Mouse (Mus musculus) embryonic facial prominence, embryonic 10.5 days (tissue): Measurements from ENCODE around the gene Pde4b. TPM values are rescaled to one million over a fixed set of nuclear protein-coding genes. Genes with fewer than 3 reads are reported as not detected.

ENCODE experiments used
- DNase-seq: peaks from one replicate; pipeline ENCODE4 v3.0.0-alpha.2; 2017; ENCODE audit warnings: low spot score
- H3K27ac ChIP-seq: fragments of 300-500 bp; sonication (generic); replicated peaks from 2 replicates; pipeline ENCODE4 v1.5.1; 2016; ENCODE audit warnings: mild to moderate bottlenecking
- H3K27me3 ChIP-seq: fragments of 300-500 bp; sonication (generic); replicated peaks from 2 replicates; pipeline ENCODE4 v1.6.1; 2016; ENCODE audit warnings: low read depth, mild to moderate bottlenecking; ENCODE audit not compliant: poor library complexity, severe bottlenecking
- H3K36me3 ChIP-seq: fragments of 300-500 bp; sonication (generic); replicated peaks from 2 replicates; pipeline ENCODE4 v1.6.1; 2016; ENCODE audit warnings: mild to moderate bottlenecking, moderate library complexity
- H3K4me1 ChIP-seq: fragments of 300-500 bp; sonication (generic); 2 replicates; pipeline ENCODE4 v1.6.1; 2016
- H3K4me3 ChIP-seq: fragments of 300-500 bp; sonication (generic); 2 replicates; pipeline ENCODE4 v1.5.1; 2016; ENCODE audit warnings: mild to moderate bottlenecking, moderate library complexity
- H3K9me3 ChIP-seq: fragments of 300-500 bp; sonication (generic); 2 replicates; pipeline ENCODE4 v1.6.1; 2016; ENCODE audit warnings: mild to moderate bottlenecking
- WGBS: fragments of 180-500 bp; shearing (Covaris S2); methylation state at CpG from one replicate; pipeline ENCODE4 v1.1.7; 2016; 5-methylcytosine and 5-hydroxymethylcytosine counted together
- polyA plus RNA-seq: library from polyadenylated mRNA; unstranded; fragments of >200 nt; fragmentation: Nextera tagmentation; extraction: Ambion mirVana; gene quantifications from 2 replicates; pipeline ENCODE4 v1.2.1, GENCODE M21; 2016

Pde4b gene
- polyA plus RNA-seq, 1 experiment from 2014 or later = 8.2 TPM

DNA sequence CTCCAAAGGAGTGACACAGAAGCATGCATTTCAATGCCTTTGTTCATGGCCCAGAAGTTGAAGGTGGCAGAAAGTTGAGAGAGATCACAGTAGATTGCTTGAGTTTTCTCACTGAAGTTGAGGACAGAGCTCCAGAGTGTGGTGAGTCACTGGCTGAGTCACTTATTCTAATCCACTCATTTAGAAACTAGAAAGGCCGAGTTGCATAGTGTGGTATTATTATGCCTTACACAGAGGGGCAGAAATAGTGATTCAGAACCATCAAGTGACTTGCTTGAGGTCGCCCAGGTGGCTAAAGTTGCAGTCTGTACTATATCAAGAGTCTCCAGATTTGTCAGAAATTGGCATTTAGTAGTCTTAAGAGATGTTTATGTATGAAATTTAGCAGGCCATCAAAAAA lies 306.3 kb downstream of the Pde4b start:
- H3K27me3 ChIP-seq = no peaks in the 10 kb centered on the region
- H3K4me1 ChIP-seq = no peaks in the 10 kb centered on the region
- H3K9me3 ChIP-seq = no peaks in the 10 kb centered on the region
- H3K27ac ChIP-seq = no peak overlapping the region
- H3K36me3 ChIP-seq = no peaks in the 10 kb centered on the region
- H3K4me3 ChIP-seq = no peak overlapping the region
- no peak for DNase-seq
- 75% methylated on average over 2 of the region's 2 CpGs for WGBS

DNA sequence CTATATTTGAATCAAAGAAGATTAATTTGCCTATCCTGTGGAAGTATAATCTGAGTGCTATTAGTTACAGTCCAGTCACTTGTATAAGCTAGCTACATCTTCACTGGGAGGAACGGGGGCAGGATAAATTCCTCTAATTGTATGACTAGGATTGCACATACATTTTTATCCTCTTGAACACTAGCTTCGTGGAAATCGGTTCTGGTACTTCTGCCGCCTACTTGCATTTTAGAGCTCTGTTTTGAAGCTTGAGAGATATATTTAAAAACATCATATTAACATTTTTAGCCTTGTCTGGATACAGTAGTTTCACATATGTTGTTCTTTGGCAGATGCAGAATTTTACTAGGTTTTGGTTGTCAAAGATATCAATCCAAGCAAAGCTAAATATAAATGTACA lies 310.0 kb downstream of the Pde4b start:
- 89% methylated on average over 4 of the region's 4 CpGs for WGBS
- H3K4me1 ChIP-seq = no peaks in the 10 kb centered on the region
- H3K9me3 ChIP-seq = no peaks in the 10 kb centered on the region
- no peak overlapping the region for H3K4me3 ChIP-seq
- H3K36me3 ChIP-seq = no peaks in the 10 kb centered on the region
- DNase-seq = no peak
- no peak overlapping the region for H3K27ac ChIP-seq
- no peaks in the 10 kb centered on the region for H3K27me3 ChIP-seq

DNA sequence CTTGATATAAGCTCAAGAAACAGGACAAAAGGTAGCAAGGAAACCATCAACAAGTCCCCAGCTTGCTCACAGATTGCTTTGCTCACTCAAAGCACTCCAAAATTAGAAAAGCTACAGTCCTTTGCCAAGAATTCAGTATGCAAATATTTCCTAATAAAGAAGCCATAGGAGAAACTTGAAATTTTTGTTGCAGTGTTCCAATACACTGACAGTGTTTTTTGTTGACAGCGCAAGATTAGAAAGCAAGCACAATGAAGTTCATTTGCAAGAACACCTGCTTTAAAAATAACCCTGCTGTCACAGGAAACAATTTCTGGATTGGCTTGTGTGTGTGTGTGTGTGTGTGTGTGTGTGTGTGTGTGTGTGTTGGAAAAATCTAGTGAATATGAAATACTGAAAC lies 311.2 kb downstream of the Pde4b start:
- Histone ChIP-seq H3K27me3 (no peaks in the 10 kb centered on the region), H3K9me3 (no peaks in the 10 kb centered on the region), H3K36me3 (no peaks in the 10 kb centered on the region), H3K27ac (no peak overlapping the region), H3K4me3 (no peak overlapping the region), H3K4me1 (no peaks in the 10 kb centered on the region)
- no peak for DNase-seq
- WGBS = 90% methylated on average over 1 of the region's 1 CpGs

DNA sequence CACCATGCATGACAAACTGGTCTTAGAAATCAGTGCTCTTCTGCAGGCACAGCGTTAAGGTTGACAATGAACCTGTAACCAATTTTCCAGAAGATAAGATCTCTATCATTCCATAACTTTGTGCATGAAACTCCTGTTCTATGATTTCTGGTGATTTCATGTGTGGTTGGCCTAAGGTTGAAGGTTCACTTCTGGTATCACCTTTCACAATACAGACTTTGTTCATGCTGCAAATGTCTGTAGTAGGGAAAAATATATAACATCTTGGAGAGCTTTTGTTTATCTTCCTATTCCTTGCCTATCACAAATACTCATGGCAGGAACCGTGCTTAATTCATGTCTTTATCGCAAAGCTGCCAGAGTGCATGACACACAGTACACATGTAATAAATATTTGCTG lies 319.5 kb downstream of the Pde4b start:
- H3K27me3 ChIP-seq = no peaks in the 10 kb centered on the region
- no peak overlapping the region for H3K4me3 ChIP-seq
- whole genome bisulfite sequencing = 65% methylated on average over 3 of the region's 3 CpGs

DNA sequence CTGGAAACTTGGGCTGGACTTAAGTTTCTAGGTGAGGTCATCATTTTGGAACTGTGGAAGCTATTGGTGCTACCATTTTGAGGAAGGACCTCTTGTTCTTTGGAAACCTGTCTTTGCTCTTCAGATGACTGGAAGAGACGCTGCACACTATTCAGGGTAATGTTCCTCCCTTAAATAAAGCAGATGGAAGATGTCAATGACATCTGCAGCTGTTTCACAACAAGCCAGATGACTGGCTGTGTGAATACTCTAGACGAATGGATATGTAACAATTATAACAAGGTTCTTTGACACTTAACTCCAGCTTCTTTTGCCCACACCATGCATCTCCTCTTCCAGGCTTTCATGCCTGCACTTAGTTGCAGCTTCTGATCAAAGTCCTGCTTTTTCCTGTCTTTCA lies 320.8 kb downstream of the Pde4b start:
- Histone ChIP-seq H3K27ac (no peak overlapping the region), H3K27me3 (no peaks in the 10 kb centered on the region), H3K4me3 (no peak overlapping the region), H3K9me3 (no peaks in the 10 kb centered on the region), H3K4me1 (peaks cover 10% of the 10 kb centered on the region), H3K36me3 (no peaks in the 10 kb centered on the region)
- no peak for DNase-seq
- 80% methylated on average over 2 of the region's 2 CpGs for WGBS

More for the DNA sequence above, 319.5 kb downstream of the Pde4b start:
- H3K36me3 ChIP-seq = no peaks in the 10 kb centered on the region
- no peaks in the 10 kb centered on the region for H3K9me3 ChIP-seq
- H3K4me1 ChIP-seq = peaks cover 10% of the 10 kb centered on the region
- no peak for DNase-seq
- no peak overlapping the region for H3K27ac ChIP-seq

DNA sequence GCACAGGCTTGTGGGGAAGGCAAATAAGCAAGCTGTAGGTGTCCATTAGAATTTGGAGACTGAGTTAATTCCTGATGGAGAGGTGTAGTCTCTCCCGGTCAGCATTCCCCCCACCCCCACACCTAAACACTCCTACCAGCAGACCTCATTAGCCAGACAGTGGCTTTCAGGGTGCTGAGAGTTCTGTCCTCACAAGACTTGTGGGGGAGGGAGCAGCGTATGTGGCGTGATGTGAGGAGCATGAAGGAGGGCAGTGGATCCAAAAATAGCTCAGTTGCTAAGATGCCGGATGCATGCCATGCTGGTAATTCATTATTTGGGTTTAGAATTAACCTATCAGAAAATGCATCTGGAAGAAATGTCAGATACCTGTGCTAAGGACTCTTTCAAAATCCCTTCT lies 321.6 kb downstream of the Pde4b start:
- Histone ChIP-seq H3K4me3 (no peak overlapping the region), H3K9me3 (no peaks in the 10 kb centered on the region), H3K4me1 (peaks cover 10% of the 10 kb centered on the region), H3K36me3 (no peaks in the 10 kb centered on the region), H3K27me3 (no peaks in the 10 kb centered on the region), H3K27ac (no peak overlapping the region)
- DNase-seq = no peak
- WGBS = 40% methylated on average over 4 of the region's 4 CpGs

DNA sequence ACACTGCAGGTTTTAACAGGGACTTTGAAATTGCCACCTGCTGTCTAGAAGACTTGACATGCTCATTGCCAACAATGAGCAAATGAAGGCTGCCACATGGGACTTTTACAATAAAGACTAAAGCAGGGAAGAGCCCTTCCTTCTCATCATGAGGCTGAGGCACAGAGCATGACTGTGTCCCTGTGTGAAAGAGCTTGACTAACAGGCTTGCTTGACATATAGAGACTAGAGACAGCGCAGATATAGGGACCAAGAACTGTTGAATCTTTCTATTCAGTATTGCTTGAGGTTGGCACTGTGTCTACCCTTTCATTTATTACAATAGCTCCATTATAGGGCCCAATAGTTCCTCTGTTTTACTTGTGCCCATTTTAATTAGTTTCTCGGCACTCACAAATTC lies 325.8 kb downstream of the Pde4b start:
- Histone ChIP-seq H3K36me3 (no peaks in the 10 kb centered on the region), H3K4me3 (no peak overlapping the region), H3K9me3 (no peaks in the 10 kb centered on the region), H3K27ac (no peak overlapping the region), H3K27me3 (no peaks in the 10 kb centered on the region), H3K4me1 (peaks cover 3% of the 10 kb centered on the region)
- no peak for DNase-seq
- 76% methylated on average over 2 of the region's 2 CpGs for WGBS

DNA sequence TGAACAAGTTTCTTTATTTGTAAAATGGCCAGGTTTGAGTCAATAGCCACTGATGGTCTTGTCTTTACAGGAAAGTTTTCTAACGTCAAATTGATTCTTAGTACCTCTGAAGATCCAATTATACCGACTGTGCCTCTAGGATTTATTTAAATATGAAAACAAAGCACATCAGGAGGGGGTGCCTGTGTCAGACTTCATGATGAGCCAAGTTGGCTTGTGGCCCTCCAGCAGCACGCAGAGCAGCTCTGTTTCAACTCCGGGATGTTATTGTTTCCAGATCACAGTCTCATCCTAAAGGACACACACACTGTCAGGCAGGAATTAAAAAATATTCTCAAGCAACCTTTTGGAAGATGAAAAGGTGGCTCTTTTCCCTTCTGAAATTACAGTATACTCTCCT lies 326.5 kb downstream of the Pde4b start:
- DNase-seq = no peak
- H3K27me3 ChIP-seq = no peaks in the 10 kb centered on the region
- H3K4me1 ChIP-seq = peaks cover 3% of the 10 kb centered on the region
- H3K4me3 ChIP-seq = no peak overlapping the region
- 57% methylated on average over 4 of the region's 4 CpGs for WGBS
- H3K9me3 ChIP-seq = no peaks in the 10 kb centered on the region
- H3K27ac ChIP-seq = no peak overlapping the region
- no peaks in the 10 kb centered on the region for H3K36me3 ChIP-seq

DNA sequence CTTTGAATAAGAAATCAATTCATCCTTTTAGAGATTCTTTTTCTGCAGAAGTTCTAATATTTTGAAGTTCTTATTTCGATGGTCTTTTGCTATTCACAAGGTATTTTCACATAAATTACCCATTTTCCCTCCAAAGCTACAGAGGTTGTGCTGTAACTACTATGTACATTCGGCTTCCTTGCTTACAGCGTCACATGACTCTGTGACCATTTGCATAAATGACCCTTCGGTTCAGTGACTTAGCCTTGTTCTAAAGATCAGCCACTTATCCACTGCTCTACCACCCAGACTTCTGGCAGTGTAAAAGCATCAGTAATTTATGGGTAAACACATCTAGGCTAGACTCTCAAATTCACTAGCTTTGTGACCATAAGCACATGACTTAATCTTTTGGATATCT lies 327.3 kb downstream of the Pde4b start:
- no peak overlapping the region for H3K4me3 ChIP-seq
- no peak for DNase-seq
- no peaks in the 10 kb centered on the region for H3K4me1 ChIP-seq
- no peaks in the 10 kb centered on the region for H3K27me3 ChIP-seq
- H3K27ac ChIP-seq = no peak overlapping the region
- WGBS = 87% methylated on average over 4 of the region's 4 CpGs
- no peaks in the 10 kb centered on the region for H3K9me3 ChIP-seq
- no peaks in the 10 kb centered on the region for H3K36me3 ChIP-seq

DNA sequence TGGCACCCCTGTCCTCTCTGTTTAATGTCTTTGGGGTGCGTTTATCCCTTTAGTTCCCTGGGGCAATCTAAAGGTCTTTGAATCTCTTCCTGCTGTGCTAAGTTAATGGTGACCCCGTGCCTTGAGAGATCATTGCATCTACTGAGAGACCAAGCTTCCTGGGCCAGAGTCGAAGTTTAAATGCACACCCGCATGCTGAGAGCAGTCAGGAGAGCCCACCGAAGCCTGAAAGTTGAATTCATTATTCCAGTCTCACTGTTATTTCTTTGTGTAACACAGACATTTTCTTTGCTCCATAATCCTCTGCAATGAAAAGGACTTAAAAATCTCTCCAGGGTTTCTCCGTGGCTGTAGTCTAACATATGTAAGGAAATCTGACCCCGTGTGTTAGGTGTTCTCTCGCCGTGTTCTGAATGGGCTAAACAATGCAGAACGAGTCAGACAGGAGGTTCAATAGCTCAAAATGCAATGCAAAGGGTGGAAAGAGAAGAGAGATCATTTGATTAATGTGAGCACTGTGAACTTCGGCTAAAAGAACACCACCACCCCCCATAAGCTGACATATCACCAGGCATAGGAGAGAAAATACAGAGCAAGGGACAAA lies 333.6 kb downstream of the Pde4b start:
- H3K27me3 ChIP-seq = no peaks in the 10 kb centered on the region
- DNase-seq = no peak
- H3K4me3 ChIP-seq = no peak overlapping the region
- no peaks in the 10 kb centered on the region for H3K36me3 ChIP-seq
- H3K9me3 ChIP-seq = no peaks in the 10 kb centered on the region
- 43% methylated on average over 11 of the region's 11 CpGs for WGBS
- H3K4me1 ChIP-seq = peaks cover 14% of the 10 kb centered on the region
- H3K27ac ChIP-seq = no peak overlapping the region; the same call in 1 of the 2 replicates

DNA sequence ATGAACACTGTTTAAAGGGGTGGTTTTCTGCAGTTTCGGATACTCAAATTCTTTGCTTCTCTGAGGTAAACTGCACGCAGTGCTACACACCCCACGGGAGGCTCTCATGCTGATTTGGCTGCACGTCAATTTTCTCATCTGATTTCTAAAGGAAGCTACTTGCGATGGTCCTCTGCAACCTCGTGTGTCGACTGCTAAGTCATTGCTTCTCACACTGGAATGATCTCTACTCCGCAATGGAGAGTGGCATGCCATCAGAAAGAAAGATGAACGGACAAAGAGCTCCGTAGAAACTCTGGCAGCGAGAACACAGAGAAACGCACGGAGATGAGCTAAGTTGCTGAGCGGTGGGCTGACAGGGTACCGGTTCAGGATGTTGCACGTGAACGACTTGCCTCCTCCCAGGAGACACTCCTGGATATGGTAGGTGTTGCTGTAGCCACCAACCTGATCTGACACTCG lies 334.1 kb downstream of the Pde4b start:
- Histone ChIP-seq H3K27ac (no peak overlapping the region), H3K27me3 (no peaks in the 10 kb centered on the region), H3K36me3 (no peaks in the 10 kb centered on the region), H3K4me1 (peaks cover 14% of the 10 kb centered on the region), H3K4me3 (no peak overlapping the region), H3K9me3 (no peaks in the 10 kb centered on the region)
- 79% methylated on average over 18 of the region's 18 CpGs for WGBS
- no peak for DNase-seq

DNA sequence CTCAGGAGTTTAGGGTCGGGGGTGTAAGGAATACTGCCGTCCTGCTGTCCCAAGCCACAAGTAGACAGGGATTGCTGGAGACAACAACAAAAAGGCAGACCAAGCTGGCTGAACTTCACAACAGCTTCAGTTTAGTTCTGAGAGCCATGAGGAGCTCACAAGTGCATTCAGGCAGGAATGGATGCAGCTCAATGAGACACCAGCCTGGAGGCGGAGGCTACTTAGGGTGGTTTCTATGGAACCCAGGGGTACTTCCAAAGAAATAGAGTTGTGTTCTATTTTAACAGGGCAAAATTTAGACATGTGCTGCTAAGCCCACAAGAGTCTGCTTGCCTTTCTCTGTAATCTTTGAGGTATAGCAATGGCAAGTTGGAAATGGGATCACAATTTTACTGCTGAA lies 336.8 kb downstream of the Pde4b start:
- no peak for DNase-seq
- H3K36me3 ChIP-seq = no peaks in the 10 kb centered on the region
- WGBS = 90% methylated on average over 3 of the region's 3 CpGs

DNA sequence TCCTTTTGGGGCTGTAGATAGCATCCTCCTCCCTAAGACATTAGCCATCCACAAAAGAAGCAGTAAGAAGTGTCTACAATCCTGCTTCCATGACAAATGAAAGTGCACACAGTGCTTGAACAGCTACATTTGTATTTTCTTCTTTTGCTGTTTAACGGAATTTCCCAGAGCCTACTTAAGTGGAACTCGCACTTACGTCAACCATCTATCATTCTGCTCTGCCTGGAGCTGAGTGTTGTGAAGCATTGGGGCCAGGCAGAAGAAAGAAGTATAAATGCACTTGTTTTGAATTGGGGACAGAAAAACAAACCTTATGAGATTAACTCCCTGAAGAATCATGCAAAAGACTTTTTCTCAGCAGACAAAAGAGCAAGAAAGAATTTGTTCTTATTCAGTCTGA lies 338.1 kb downstream of the Pde4b start:
- H3K27me3 ChIP-seq = no peaks in the 10 kb centered on the region
- no peaks in the 10 kb centered on the region for H3K36me3 ChIP-seq
- H3K4me1 ChIP-seq = peaks cover 22% of the 10 kb centered on the region
- DNase-seq = no peak
- WGBS = 88% methylated on average over 3 of the region's 3 CpGs
- H3K4me3 ChIP-seq = no peak overlapping the region
- H3K9me3 ChIP-seq = no peaks in the 10 kb centered on the region
- H3K27ac ChIP-seq = no peak overlapping the region

More for the DNA sequence above, 336.8 kb downstream of the Pde4b start:
- Histone ChIP-seq H3K4me1 (peaks cover 14% of the 10 kb centered on the region), H3K9me3 (no peaks in the 10 kb centered on the region), H3K4me3 (no peak overlapping the region), H3K27me3 (no peaks in the 10 kb centered on the region), H3K27ac (no peak overlapping the region)
